Mouse (Mus musculus) hindbrain, embryonic 13.5 days (tissue): ENCODE results near the gene Spp1. TPM values are rescaled to one million over a fixed set of nuclear protein-coding genes. Genes with fewer than 3 reads are reported as not detected.

Source experiments
- ATAC-seq: fragments of 200-750 bp; cut with Nextera tagmentation; 2 replicates; pipeline ENCODE4 v1.8.0; 2017; ENCODE audit warnings: moderate TSS enrichment; ENCODE audit not compliant: low FRiP score
- H3K27ac ChIP-seq: fragments of 300-500 bp; sonication (generic); 2 replicates; pipeline ENCODE4 v1.5.1; 2015; ENCODE audit warnings: inconsistent platforms, mild to moderate bottlenecking, moderate library complexity
- H3K27me3 ChIP-seq: fragments of 300-500 bp; sonication (generic); 2 replicates; pipeline ENCODE4 v1.6.1; 2015; ENCODE audit warnings: mild to moderate bottlenecking, inconsistent platforms
- H3K36me3 ChIP-seq: fragments of 300-500 bp; sonication (generic); 2 replicates; pipeline ENCODE4 v1.6.1; 2015; ENCODE audit warnings: mild to moderate bottlenecking, inconsistent platforms
- H3K4me1 ChIP-seq: fragments of 300-500 bp; sonication (generic); replicated peaks from 2 replicates; pipeline ENCODE4 v1.6.1; 2015; ENCODE audit warnings: inconsistent platforms
- H3K4me2 ChIP-seq: fragments of 300-500 bp; sonication (generic); 2 replicates; pipeline ENCODE4 v1.6.1; 2015; ENCODE audit warnings: inconsistent platforms, mild to moderate bottlenecking, moderate library complexity
- H3K4me3 ChIP-seq: fragments of 300-500 bp; sonication (generic); 2 replicates; pipeline ENCODE4 v1.5.1; 2015; ENCODE audit warnings: mild to moderate bottlenecking, inconsistent platforms
- H3K9ac ChIP-seq: fragments of 300-500 bp; sonication (generic); 2 replicates; pipeline ENCODE4 v1.6.1; 2015; ENCODE audit warnings: mild to moderate bottlenecking, inconsistent platforms
- H3K9me3 ChIP-seq: fragments of 300-500 bp; sonication (generic); 2 replicates; pipeline ENCODE4 v1.6.1; 2016; ENCODE audit warnings: inconsistent platforms
- WGBS: fragments of 180-500 bp; shearing (Covaris S2); methylation state at CpG from one replicate; pipeline ENCODE4 v1.1.7; 2015; 5-methylcytosine and 5-hydroxymethylcytosine counted together
- polyA plus RNA-seq: library from polyadenylated mRNA; unstranded; fragments of >200 nt; fragmentation: Nextera tagmentation; extraction: Ambion mirVana; gene quantifications from 2 replicates; pipeline ENCODE4 v1.2.1, GENCODE M21; 2015

Spp1 gene
- polyA plus RNA-seq, 1 experiment from 2014 or later: 9.2 TPM

DNA sequence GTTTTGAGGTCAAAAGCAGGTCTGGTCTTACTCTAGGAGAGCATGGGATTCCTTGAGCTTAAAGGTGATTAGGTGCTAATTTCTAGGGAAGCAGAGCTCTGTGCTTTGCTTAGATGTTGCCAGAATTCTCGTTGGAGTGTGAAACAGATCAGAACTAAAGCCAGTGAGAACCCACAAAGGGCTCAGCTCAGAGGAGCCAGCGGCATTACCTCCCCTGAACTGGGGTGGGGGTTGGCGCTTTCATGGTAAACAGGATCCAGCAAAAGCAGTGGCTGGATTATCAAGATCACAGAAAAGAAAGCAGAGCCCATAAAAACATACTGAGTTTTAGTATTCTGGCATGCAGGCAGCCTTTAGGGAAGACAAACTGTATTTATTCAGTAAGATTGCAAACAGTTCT, 28.2 kb upstream of the Spp1 start:
- Histone ChIP-seq H3K4me1 (0 out of 2 replicates have a peak, but pooled peaks cover 3% of the 10 kb centered on the region), H3K27me3 (no peaks in the 10 kb centered on the region), H3K36me3 (no peaks in the 10 kb centered on the region), H3K4me3 (no peak overlapping the region), H3K9me3 (no peaks in the 10 kb centered on the region), H3K9ac (no peak overlapping the region), H3K4me2 (no peak overlapping the region), H3K27ac (no peak overlapping the region)
- ATAC-seq: no peak
- 35% methylated on average over 3 of the region's 3 CpGs for WGBS

DNA sequence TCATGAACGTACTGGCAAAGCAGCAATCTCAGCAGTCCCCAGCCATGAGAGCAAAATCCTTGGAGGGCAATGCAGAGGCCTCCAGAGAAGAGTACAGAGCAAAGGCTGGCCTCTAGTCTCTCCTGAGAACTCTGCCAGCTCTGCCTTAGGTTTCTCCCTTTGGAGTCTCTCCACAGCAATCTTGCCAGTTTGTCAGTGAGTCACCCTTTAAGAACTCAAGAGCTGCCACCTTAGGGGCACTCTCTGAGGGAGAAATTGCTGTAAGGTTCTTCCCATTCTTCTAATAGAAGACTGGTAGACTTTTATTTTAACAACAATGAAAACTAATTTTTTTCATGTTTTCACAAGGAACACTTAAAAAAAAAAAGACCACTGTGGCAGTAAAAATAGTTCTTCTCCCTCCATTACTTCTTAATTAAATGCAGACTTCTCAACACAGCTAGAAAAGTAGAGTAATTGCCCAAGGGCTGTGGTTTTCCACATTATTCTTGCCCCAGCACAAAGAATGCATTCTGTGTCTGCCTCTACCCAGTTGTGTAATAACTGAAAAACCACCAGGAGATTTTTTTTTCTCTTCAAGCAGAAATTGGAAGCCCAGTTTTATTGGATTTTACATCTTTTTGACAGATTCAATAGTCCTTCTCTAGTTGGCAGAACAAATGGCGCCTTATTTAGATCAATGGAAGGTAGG, 27.2 kb upstream of the Spp1 start:
- no peak overlapping the region for H3K9ac ChIP-seq

DNA sequence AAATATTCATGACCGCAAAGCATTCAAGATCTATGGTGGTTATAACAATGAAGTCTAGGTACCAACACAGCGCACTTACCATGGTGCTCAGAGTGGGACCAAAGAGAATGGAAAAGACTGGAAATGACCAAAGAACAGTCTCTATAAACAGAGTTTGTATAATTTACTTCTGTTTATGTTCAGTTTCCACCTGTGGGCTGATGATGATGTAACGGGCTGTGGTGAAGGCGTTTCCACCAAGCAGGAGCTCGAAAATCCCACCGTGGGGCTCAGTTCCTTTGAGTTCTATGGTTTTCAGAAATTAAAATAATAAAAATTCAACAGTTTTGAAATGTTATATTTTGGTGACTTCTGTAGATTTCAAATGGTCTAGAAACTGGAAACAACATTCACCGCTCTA, 26.4 kb upstream of the Spp1 start:
- H3K36me3 ChIP-seq: no peaks in the 10 kb centered on the region
- H3K4me2 ChIP-seq: no peak overlapping the region
- WGBS: 96% methylated on average over 7 of the region's 7 CpGs
- no peaks in the 10 kb centered on the region for H3K9me3 ChIP-seq
- H3K9ac ChIP-seq: no peak overlapping the region
- H3K4me1 ChIP-seq: 0 out of 2 replicates have a peak, but pooled peaks cover 3% of the 10 kb centered on the region
- H3K4me3 ChIP-seq: no peak overlapping the region
- H3K27ac ChIP-seq: no peak overlapping the region
- H3K27me3 ChIP-seq: no peaks in the 10 kb centered on the region
- ATAC-seq: no peak

More for the DNA sequence above, 27.2 kb upstream of the Spp1 start:
- Histone ChIP-seq H3K4me2 (no peak overlapping the region), H3K4me1 (0 out of 2 replicates have a peak, but pooled peaks cover 3% of the 10 kb centered on the region), H3K27ac (no peak overlapping the region), H3K36me3 (no peaks in the 10 kb centered on the region), H3K27me3 (no peaks in the 10 kb centered on the region), H3K9me3 (no peaks in the 10 kb centered on the region), H3K4me3 (no peak overlapping the region)
- ATAC-seq: no peak
- WGBS: 77% methylated on average over 2 of the region's 2 CpGs

DNA sequence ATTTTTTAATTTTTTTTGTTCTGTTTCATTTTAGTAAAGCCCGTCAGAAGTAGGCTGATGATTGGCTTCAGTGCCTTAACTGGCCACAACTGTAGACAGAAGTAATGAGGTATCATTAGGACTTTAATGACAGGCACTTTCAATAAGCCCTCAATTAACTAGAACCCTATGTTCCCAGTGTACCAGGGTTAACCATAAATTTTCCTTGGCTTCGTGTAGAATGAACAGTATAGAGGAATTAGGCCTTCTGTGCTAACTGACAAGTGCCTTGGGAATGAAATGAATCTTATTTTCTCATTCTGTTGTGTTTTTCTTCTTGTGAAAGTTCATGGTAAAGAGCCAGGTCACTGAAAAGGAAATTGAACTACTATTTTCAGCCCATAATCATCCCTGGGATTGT, 18.9 kb upstream of the Spp1 start:
- Histone ChIP-seq H3K4me1 (no peaks in the 10 kb centered on the region), H3K36me3 (no peaks in the 10 kb centered on the region), H3K9ac (no peak overlapping the region), H3K9me3 (no peaks in the 10 kb centered on the region), H3K4me2 (no peak overlapping the region), H3K27me3 (no peaks in the 10 kb centered on the region), H3K27ac (no peak overlapping the region), H3K4me3 (no peak overlapping the region)
- ATAC-seq: no peak
- WGBS: 78% methylated on average over 2 of the region's 2 CpGs

DNA sequence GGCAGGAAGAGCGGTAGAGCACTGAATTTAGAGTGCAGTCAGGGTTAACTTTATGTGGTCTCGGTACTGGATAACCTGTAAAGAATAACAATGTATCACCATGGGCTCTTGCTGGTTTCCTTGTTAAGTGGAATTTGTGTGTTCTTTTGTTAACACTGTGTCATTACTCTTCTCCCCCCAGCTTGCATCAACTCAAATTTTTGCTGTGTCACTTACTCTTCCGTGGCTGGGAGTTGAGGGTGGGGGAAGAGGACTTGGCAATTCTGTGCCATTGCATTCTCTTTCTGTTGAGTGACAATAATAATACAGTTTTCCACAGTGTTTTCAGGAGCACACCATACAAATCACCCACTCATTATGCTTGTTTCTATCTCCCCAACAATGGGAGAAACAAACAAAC, 17.9 kb upstream of the Spp1 start:
- no peak overlapping the region for H3K4me2 ChIP-seq
- H3K27me3 ChIP-seq: no peaks in the 10 kb centered on the region
- no peak for ATAC-seq
- H3K9me3 ChIP-seq: no peaks in the 10 kb centered on the region
- H3K4me1 ChIP-seq: no peaks in the 10 kb centered on the region
- H3K27ac ChIP-seq: no peak overlapping the region
- H3K9ac ChIP-seq: no peak overlapping the region
- no peaks in the 10 kb centered on the region for H3K36me3 ChIP-seq
- H3K4me3 ChIP-seq: no peak overlapping the region
- 67% methylated on average over 3 of the region's 3 CpGs for WGBS

DNA sequence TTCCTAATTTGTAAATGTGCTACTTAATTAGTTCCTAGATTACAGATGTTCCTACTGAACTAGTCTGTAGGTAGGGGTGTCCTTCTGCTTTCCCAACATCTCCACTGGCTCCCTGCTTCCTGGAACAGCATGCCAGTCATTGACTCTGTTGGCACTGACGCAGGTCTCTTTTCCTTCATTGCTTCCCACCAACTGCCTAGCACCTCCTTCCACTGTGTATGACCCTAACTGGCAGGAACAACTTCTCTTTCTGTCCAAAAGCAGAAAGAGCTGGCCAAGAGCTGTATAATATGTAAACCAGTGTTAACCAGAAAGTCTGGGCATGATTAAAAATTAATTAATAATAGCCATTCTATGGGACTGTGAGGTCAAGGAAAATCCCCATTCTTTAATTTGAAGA, 17.2 kb upstream of the Spp1 start:
- no peak for ATAC-seq
- no peak overlapping the region for H3K4me3 ChIP-seq
- no peaks in the 10 kb centered on the region for H3K4me1 ChIP-seq
- H3K9ac ChIP-seq: no peak overlapping the region
- 86% methylated on average over 1 of the region's 1 CpGs for WGBS
- no peaks in the 10 kb centered on the region for H3K36me3 ChIP-seq
- H3K27me3 ChIP-seq: no peaks in the 10 kb centered on the region
- no peak overlapping the region for H3K4me2 ChIP-seq
- H3K27ac ChIP-seq: no peak overlapping the region
- no peaks in the 10 kb centered on the region for H3K9me3 ChIP-seq

DNA sequence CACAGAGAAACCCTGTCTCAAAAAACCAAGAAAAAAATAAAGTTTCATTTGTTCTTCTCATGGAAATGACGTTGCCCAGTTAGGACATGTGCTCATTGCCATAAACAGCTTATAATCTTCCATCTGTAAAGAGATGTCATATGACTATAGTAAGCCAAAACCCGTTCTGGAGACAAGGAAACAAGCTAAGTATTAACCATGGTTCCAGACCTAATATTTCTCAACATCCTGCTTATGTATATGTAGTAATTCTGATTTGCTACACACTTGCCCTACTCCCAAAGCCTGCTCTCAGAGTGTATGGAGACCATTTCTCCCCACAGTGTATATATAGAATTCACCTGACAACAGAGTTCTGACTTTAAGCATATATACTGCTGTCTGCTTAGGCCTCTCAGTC, 12.9 kb upstream of the Spp1 start:
- Histone ChIP-seq H3K9me3 (no peaks in the 10 kb centered on the region), H3K4me1 (no peaks in the 10 kb centered on the region), H3K9ac (no peak overlapping the region), H3K27me3 (no peaks in the 10 kb centered on the region), H3K4me3 (no peak overlapping the region), H3K27ac (no peak overlapping the region), H3K4me2 (no peak overlapping the region), H3K36me3 (no peaks in the 10 kb centered on the region)
- WGBS: 76% methylated on average over 2 of the region's 2 CpGs
- ATAC-seq: no peak

DNA sequence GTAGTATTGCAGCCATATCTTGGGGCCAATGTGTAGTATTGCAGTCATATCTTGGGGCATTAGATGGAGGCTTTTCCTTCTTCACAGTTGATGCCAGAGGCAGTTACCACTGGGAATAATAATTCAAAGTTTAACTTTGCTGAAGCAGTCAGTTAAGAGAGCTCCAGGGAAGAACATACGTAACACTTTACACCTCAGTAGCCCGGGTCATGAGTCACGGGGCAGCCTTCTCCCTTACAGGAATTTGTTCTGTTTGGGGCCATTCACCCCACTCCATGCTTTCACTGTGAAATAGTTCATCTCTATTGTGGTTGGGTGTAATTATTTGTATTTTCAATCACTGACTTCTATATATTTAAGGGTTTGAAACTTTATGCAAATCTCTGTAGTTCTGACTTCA, 11.1 kb upstream of the Spp1 start:
- no peak for ATAC-seq
- Histone ChIP-seq H3K9ac (no peak overlapping the region), H3K27me3 (no peaks in the 10 kb centered on the region), H3K27ac (no peak overlapping the region), H3K4me1 (no peaks in the 10 kb centered on the region), H3K36me3 (no peaks in the 10 kb centered on the region), H3K4me3 (no peak overlapping the region), H3K4me2 (no peak overlapping the region), H3K9me3 (no peaks in the 10 kb centered on the region)
- 85% methylated on average over 3 of the region's 3 CpGs for WGBS

DNA sequence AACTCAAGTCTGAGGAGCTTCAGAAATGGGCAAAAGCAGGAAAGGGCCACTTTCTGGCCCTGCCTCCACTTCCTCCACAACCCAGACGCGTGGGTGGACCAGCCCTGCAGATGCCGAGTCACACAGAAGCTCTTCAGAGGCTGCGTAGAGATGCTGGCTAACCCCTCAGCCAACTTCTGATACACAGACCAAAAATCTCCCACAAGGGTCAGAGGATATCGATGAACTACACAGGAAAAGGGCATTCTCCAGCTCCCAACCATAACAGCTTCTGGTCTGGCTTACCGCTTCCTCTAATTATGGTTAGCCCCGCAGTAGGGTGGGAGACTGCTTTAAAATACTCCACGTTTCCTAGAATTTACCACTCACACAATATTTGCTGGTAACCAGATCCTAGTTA, 9.0 kb upstream of the Spp1 start:
- Histone ChIP-seq H3K27me3 (no peaks in the 10 kb centered on the region), H3K27ac (no peak overlapping the region), H3K36me3 (no peaks in the 10 kb centered on the region), H3K9ac (no peak overlapping the region), H3K9me3 (no peaks in the 10 kb centered on the region), H3K4me1 (no peaks in the 10 kb centered on the region), H3K4me3 (no peak overlapping the region), H3K4me2 (no peak overlapping the region)
- WGBS: 94% methylated on average over 8 of the region's 8 CpGs
- no peak for ATAC-seq

DNA sequence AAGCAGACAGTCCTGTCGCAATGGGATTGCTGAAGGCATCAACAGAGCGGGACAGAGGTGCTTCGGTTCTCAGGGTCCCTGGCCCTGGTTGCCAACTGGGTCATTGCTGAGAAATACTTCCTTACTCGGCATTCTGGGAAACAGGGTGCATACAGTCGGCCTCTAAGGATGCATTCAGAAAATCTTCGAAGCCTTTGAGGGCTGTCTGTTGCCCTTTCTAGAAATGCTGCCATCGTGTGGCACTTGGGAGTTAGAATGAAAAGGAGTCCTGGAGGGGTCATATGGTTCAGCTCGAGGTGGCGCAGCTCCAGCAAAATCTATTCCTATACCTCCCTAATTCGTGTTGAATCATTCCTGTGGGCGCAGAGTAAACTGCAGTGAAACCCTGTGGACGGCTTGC, 2.0 kb upstream of the Spp1 start:
- no peak for ATAC-seq
- no peak overlapping the region for H3K9ac ChIP-seq
- H3K27me3 ChIP-seq: no peaks in the 10 kb centered on the region
- WGBS: 44% methylated on average over 12 of the region's 12 CpGs
- no peak overlapping the region for H3K27ac ChIP-seq
- H3K4me3 ChIP-seq: no peak overlapping the region
- no peaks in the 10 kb centered on the region for H3K4me1 ChIP-seq
- no peak overlapping the region for H3K4me2 ChIP-seq
- H3K36me3 ChIP-seq: no peaks in the 10 kb centered on the region
- no peaks in the 10 kb centered on the region for H3K9me3 ChIP-seq

DNA sequence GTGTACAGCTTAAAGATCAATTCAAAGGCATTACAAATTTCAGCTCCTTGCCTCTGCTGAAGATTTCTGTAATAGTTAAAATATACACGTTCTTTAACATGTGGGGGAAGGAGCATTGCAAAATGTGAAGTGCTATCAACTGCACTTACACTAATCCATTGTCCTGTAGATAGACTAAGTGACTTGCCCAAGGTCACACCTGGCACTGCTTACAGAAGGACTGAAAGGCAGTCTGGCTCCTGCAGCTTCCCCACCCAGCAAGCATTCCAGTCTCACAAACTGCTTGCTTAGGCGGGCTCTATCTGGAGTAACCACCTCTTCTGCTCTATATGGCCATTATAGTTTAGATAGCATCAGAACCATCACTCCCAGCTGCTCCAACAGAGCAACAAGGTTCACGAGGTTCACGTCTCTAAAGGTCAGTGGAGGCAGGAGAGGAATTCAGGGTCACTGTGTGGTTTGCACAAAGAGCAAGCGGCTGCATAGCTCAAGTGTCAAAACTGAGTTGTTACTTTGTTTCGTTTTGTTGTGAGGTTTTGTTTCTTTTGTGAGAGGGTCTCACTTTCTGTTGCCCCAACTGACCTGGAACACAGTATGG, 851 bp upstream of the Spp1 start:
- H3K4me3 ChIP-seq: no peak overlapping the region
- H3K4me1 ChIP-seq: no peaks in the 10 kb centered on the region
- 44% methylated on average over 6 of the region's 6 CpGs for WGBS
- no peaks in the 10 kb centered on the region for H3K36me3 ChIP-seq
- ATAC-seq: no peak
- H3K27me3 ChIP-seq: no peaks in the 10 kb centered on the region
- no peak overlapping the region for H3K27ac ChIP-seq
- no peak overlapping the region for H3K4me2 ChIP-seq
- no peak overlapping the region for H3K9ac ChIP-seq
- no peaks in the 10 kb centered on the region for H3K9me3 ChIP-seq

DNA sequence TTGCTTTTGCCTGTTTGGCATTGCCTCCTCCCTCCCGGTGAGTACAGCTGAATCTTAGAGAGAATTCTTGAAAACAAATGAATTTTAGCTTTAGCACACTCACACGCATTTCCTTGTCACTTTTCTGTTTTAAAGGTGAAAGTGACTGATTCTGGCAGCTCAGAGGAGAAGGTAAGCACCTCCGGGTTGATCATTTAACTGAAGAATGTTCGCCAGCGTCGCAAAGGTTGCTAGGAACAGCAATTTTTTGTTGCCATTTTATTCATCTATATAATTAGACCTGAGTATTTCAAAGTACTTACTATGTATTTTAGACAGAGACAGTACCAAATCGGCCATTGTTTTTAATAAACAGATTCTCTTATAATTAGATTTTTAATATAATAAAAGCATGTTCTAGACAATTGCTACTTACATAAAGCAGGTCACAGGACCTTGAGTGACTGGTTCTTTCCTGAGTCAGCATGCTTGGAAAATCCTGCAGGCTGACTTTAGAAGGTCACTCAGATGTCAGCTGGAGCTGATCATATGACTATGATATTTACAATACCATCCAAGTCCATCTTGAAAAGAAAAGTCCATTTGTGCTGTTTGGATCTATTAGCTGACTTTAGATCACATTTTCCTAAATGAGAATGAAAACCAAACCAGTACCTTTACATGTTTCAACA, 1.6 kb downstream of the Spp1 start:
- H3K9me3 ChIP-seq: no peaks in the 10 kb centered on the region
- H3K4me1 ChIP-seq: no peaks in the 10 kb centered on the region
- H3K4me2 ChIP-seq: no peak overlapping the region
- no peak for ATAC-seq
- no peak overlapping the region for H3K4me3 ChIP-seq
- no peak overlapping the region for H3K27ac ChIP-seq
- WGBS: 87% methylated on average over 7 of the region's 7 CpGs
- no peak overlapping the region for H3K9ac ChIP-seq
- no peaks in the 10 kb centered on the region for H3K27me3 ChIP-seq
- no peaks in the 10 kb centered on the region for H3K36me3 ChIP-seq

DNA sequence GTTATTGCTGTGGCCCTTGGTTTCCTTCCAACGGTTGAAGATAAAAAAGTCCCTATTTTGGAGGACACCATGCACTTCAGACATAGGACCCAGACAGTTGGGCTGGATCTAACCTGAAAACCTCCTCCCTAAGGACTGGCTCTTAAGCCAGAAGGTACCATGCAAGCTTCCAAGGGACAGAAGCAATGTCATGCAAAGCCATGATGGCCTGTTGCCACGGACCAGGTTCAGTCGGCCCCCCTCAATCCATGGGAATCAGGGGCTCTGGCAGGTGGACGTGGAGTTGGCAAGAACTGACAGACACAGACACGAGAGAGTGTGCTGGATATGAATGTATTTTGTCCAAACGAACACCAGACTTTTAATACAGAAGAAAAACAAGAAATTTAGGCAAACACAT, 7.5 kb downstream of the Spp1 start:
- no peak overlapping the region for H3K4me3 ChIP-seq
- ATAC-seq: no peak
- H3K27me3 ChIP-seq: no peaks in the 10 kb centered on the region
- H3K36me3 ChIP-seq: no peaks in the 10 kb centered on the region
- H3K4me2 ChIP-seq: no peak overlapping the region
- 0 out of 2 replicates have a peak, but pooled peaks cover 2% of the 10 kb centered on the region for H3K4me1 ChIP-seq
- no peak overlapping the region for H3K27ac ChIP-seq
- H3K9ac ChIP-seq: no peak overlapping the region
- 60% methylated on average over 6 of the region's 6 CpGs for WGBS
- H3K9me3 ChIP-seq: no peaks in the 10 kb centered on the region
